Mouse (Mus musculus): Measurements from ENCODE around the gene Pfas. TPM values are rescaled to one million over a fixed set of nuclear protein-coding genes. Genes with fewer than 3 reads are reported as not detected.
"Not testable (repeated sequence)": the region's sequence is repeated elsewhere in the genome, so short reads cannot be mapped to it uniquely, and the experiment has no call there.

The Pfas gene
- polyA plus RNA-seq, 2 experiments = 22.0 to 27.0 TPM

- WGBS = 85% methylated on average over 7 of the region's 7 CpGs
- DNase-seq (ENCODE audit: low spot score) (no peak), ATAC-seq (ENCODE audit: low FRiP score, low read depth) (no peak)
- TF ChIP-seq POLR2A (IDR thresholded peaks at IDR 0.05; ENCODE audit: borderline replicate concordance, extremely low read depth, insufficient read depth, insufficient read length) = no peak
- no peak overlapping the region for H3K27ac ChIP-seq (replicated peaks; ENCODE audit: low read depth, low read length)
- H3K36me3 ChIP-seq (ENCODE audit: control insufficient read depth, insufficient read depth, low read length) = peaks cover 33% of the 10 kb centered on the region
- no peaks in the 10 kb centered on the region for H3K9me3 ChIP-seq (ENCODE audit: control insufficient read depth, low read length)
- no peak overlapping the region for H3K9ac ChIP-seq (ENCODE audit: low read depth, low read length, severe bottlenecking)
- no peak overlapping the region for H3K4me3 ChIP-seq (replicated peaks; ENCODE audit: low read length)
- H3K4me1 ChIP-seq (ENCODE audit: control insufficient read depth, insufficient read depth, low read length) = peaks cover 6% of the 10 kb centered on the region
- no peak overlapping the region for H3K4me2 ChIP-seq (replicated peaks; ENCODE audit: low read depth, low read length, severe bottlenecking)
- no peaks in the 10 kb centered on the region for H3K27me3 ChIP-seq (ENCODE audit: control insufficient read depth, insufficient read depth, low read length)
Observed at GRCm38 (mm10) chr11:69005193-69005592, 3.1 kb downstream of the Pfas start.

DNA sequence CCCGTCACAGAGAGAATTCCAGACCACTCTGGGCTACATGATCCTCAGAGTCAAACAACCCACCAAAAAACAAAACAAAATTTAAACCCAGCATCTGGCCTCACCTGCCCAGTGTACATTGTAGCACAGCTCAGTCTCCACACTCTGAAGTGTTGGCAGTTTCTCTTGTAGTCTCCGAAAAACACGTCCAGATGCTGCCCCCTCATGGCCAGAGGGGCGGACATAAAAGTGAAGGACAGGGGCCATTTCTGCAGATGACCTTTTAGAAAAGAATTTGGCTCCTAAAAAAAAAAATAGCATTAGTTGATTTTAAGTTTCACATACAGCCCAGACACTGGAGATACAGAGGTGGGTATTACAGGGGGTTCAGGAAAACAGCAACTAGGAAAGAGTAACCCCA lies 4.7 kb downstream of the Pfas start:
- H3K4me2 ChIP-seq (replicated peaks; ENCODE audit: low read depth, low read length, severe bottlenecking) = no peak overlapping the region
- H3K4me3 ChIP-seq (replicated peaks; ENCODE audit: low read length) = no peak overlapping the region
- peaks cover 6% of the 10 kb centered on the region for H3K4me1 ChIP-seq (ENCODE audit: control insufficient read depth, insufficient read depth, low read length)
- no peak for DNase-seq (ENCODE audit: low spot score)
- H3K36me3 ChIP-seq (ENCODE audit: control insufficient read depth, insufficient read depth, low read length) = peaks cover 48% of the 10 kb centered on the region
- no peaks in the 10 kb centered on the region for H3K27me3 ChIP-seq (ENCODE audit: control insufficient read depth, insufficient read depth, low read length)
- no peak for ATAC-seq (ENCODE audit: low FRiP score, low read depth)
- H3K9ac ChIP-seq (ENCODE audit: low read depth, low read length, severe bottlenecking) = no peak overlapping the region
- TF ChIP-seq POLR2A (IDR thresholded peaks at IDR 0.05; ENCODE audit: borderline replicate concordance, extremely low read depth, insufficient read depth, insufficient read length) = no peak
- H3K27ac ChIP-seq (replicated peaks; ENCODE audit: low read depth, low read length) = no peak overlapping the region
- no peaks in the 10 kb centered on the region for H3K9me3 ChIP-seq (ENCODE audit: control insufficient read depth, low read length)
- WGBS = 63% methylated on average over 4 of the region's 4 CpGs

DNA sequence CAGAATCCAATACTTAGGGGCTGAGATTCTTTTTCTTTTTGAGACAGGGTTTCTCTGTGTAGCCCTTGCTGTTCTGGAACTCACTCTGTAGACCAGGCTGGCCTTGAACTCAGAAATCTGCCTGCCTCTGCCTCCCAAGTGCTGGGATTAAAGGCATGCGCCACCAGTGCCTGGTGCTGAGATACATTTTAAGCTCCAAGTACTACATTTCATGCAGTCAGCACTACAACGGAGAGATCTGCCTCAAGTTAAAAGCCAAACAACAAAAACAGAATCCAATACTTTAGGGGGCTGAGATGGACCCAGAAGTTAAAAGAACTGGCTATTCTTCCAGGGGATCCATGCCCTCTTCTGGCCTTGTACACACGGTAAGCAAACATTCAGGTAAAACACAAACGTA lies 5.5 kb downstream of the Pfas start:
- not testable (repeated sequence) for H3K27me3 ChIP-seq (ENCODE audit: control insufficient read depth, insufficient read depth, low read length); H3K9ac ChIP-seq (ENCODE audit: low read depth, low read length, severe bottlenecking); H3K4me2 ChIP-seq (replicated peaks; ENCODE audit: low read depth, low read length, severe bottlenecking); H3K27ac ChIP-seq (replicated peaks; ENCODE audit: low read depth, low read length); H3K9me3 ChIP-seq (ENCODE audit: control insufficient read depth, low read length); DNase-seq (ENCODE audit: low spot score); H3K4me3 ChIP-seq (replicated peaks; ENCODE audit: low read length); H3K4me1 ChIP-seq (ENCODE audit: control insufficient read depth, insufficient read depth, low read length); ATAC-seq (ENCODE audit: low FRiP score, low read depth)
- 94% methylated on average over 4 of the region's 4 CpGs for WGBS
- peaks cover 56% of the 10 kb centered on the region for H3K36me3 ChIP-seq (ENCODE audit: control insufficient read depth, insufficient read depth, low read length)

GRCm38 (mm10) chr11:68997080-68997479 lies 11.2 kb downstream of the Pfas start:
- no peaks in the 10 kb centered on the region for H3K4me1 ChIP-seq (ENCODE audit: control insufficient read depth, insufficient read depth, low read length)
- DNase-seq (ENCODE audit: low spot score) (no peak), ATAC-seq (ENCODE audit: low FRiP score, low read depth) (no peak)
- H3K9me3 ChIP-seq (ENCODE audit: control insufficient read depth, low read length) = no peaks in the 10 kb centered on the region
- no peak overlapping the region for H3K27ac ChIP-seq (replicated peaks; ENCODE audit: low read depth, low read length)
- H3K36me3 ChIP-seq (ENCODE audit: control insufficient read depth, insufficient read depth, low read length) = peaks cover 94% of the 10 kb centered on the region
- no peak overlapping the region for H3K4me3 ChIP-seq (replicated peaks; ENCODE audit: low read length)
- WGBS = 95% methylated on average over 4 of the region's 4 CpGs
- no peak overlapping the region for H3K4me2 ChIP-seq (replicated peaks; ENCODE audit: low read depth, low read length, severe bottlenecking)
- no peak overlapping the region for H3K9ac ChIP-seq (ENCODE audit: low read depth, low read length, severe bottlenecking)
- TF ChIP-seq POLR2A (IDR thresholded peaks at IDR 0.05; ENCODE audit: borderline replicate concordance, extremely low read depth, insufficient read depth, insufficient read length) = no peak
- no peaks in the 10 kb centered on the region for H3K27me3 ChIP-seq (ENCODE audit: control insufficient read depth, insufficient read depth, low read length)

GRCm38 (mm10) chr11:68994377-68994776 lies 13.9 kb downstream of the Pfas start:
- ATAC-seq (ENCODE audit: low FRiP score, low read depth) (no peak), DNase-seq (ENCODE audit: low spot score) (no peak)
- Histone ChIP-seq H3K4me3 (replicated peaks; ENCODE audit: low read length) (no peak overlapping the region), H3K4me2 (replicated peaks; ENCODE audit: low read depth, low read length, severe bottlenecking) (no peak overlapping the region), H3K27ac (replicated peaks; ENCODE audit: low read depth, low read length) (no peak overlapping the region), H3K4me1 (ENCODE audit: control insufficient read depth, insufficient read depth, low read length) (no peaks in the 10 kb centered on the region), H3K27me3 (ENCODE audit: control insufficient read depth, insufficient read depth, low read length) (no peaks in the 10 kb centered on the region), H3K9me3 (ENCODE audit: control insufficient read depth, low read length) (no peaks in the 10 kb centered on the region), H3K36me3 (ENCODE audit: control insufficient read depth, insufficient read depth, low read length) (peaks cover 92% of the 10 kb centered on the region), H3K9ac (ENCODE audit: low read depth, low read length, severe bottlenecking) (no peak overlapping the region)
- no peak for TF ChIP-seq POLR2A (IDR thresholded peaks at IDR 0.05; ENCODE audit: borderline replicate concordance, extremely low read depth, insufficient read depth, insufficient read length)
- WGBS = 91% methylated on average over 3 of the region's 3 CpGs

GRCm38 (mm10) chr11:68993122-68993521 lies 15.1 kb downstream of the Pfas start:
- no peak for DNase-seq (ENCODE audit: low spot score)
- Histone ChIP-seq H3K9me3 (ENCODE audit: control insufficient read depth, low read length) (no peaks in the 10 kb centered on the region), H3K27ac (replicated peaks; ENCODE audit: low read depth, low read length) (no peak overlapping the region), H3K4me1 (ENCODE audit: control insufficient read depth, insufficient read depth, low read length) (no peaks in the 10 kb centered on the region), H3K36me3 (ENCODE audit: control insufficient read depth, insufficient read depth, low read length) (peaks cover 91% of the 10 kb centered on the region), H3K27me3 (ENCODE audit: control insufficient read depth, insufficient read depth, low read length) (no peaks in the 10 kb centered on the region), H3K9ac (ENCODE audit: low read depth, low read length, severe bottlenecking) (no peak overlapping the region), H3K4me2 (replicated peaks; ENCODE audit: low read depth, low read length, severe bottlenecking) (no peak overlapping the region), H3K4me3 (replicated peaks; ENCODE audit: low read length) (no peak overlapping the region)
- TF ChIP-seq POLR2A (IDR thresholded peaks at IDR 0.05; ENCODE audit: borderline replicate concordance, extremely low read depth, insufficient read depth, insufficient read length) = no peak
- 91% methylated on average over 7 of the region's 7 CpGs for WGBS
- ATAC-seq (ENCODE audit: low FRiP score, low read depth) = no peak

All from limb, embryonic 14.5 days (tissue).